Mouse (Mus musculus) gastrocnemius, postnatal 14 days (tissue): ENCODE measurements around the gene Cox5a. TPM values are rescaled to one million over a fixed set of nuclear protein-coding genes. Genes with fewer than 3 reads are reported as not detected.

Experiments used
- DNase-seq: peaks from one replicate; pipeline ENCODE4 v3.0.0; 2021; ENCODE audit warnings: mixed read lengths
- intact Hi-C: fragments of 180-260 bp; cut with DNase I; formaldehyde crosslinking; loops from one replicate; pipeline ENCODE4 v1.15.1; 2025; ENCODE audit warnings: low total_unique reads
- total RNA-seq, 2 experiments: library from RNA; stranded (reverse); gene quantifications; 2 replicates each; pipeline ENCODE4 v1.2.3; 2021

Gene Cox5a
- total RNA-seq, 2 experiments from 2014 or later, result 1,175 to 1,382 TPM

GRCm38 (mm10) chr9:57522861-57523246 lies 1.8 kb downstream of the Cox5a start:
- DNase-seq, result no peak
- intact Hi-C loops, result no loop called here

GRCm38 (mm10) chr9:57523754-57524153 lies 2.7 kb downstream of the Cox5a start:
- intact Hi-C loops, result no loop called here
- DNase-seq, result no peak

- intact Hi-C loops, result no loop called here
Measured at GRCm38 (mm10) chr9:57524439-57524838, 3.4 kb downstream of the Cox5a start.

GRCm38 (mm10) chr9:57525516-57525915 lies 4.4 kb downstream of the Cox5a start:
- intact Hi-C loops, result no loop called here
- no peak for DNase-seq

More at GRCm38 (mm10) chr9:57524439-57524838, 3.4 kb downstream of the Cox5a start:
- DNase-seq, result no peak

- no peak for DNase-seq
- intact Hi-C loops, result no loop called here
Measured at GRCm38 (mm10) chr9:57526435-57526834, 5.4 kb downstream of the Cox5a start.

GRCm38 (mm10) chr9:57531946-57532345 lies 10.9 kb downstream of the Cox5a start:
- DNase-seq, result no peak
- intact Hi-C loops, result no loop called here

- DNase-seq, result no peak
- intact Hi-C loops, result loop anchor here (5.0 kb wide), 1 partner anchor 116 kb away; the partner anchor contains the start of gene Csk
Measured at GRCm38 (mm10) chr9:57536362-57536761, 15.3 kb downstream of the Cox5a start.

- intact Hi-C loops, result loop anchor here (5.0 kb wide), 1 partner anchor 115 kb away; the partner anchor contains the start of gene Csk
- peak; percentile 92 for DNase-seq
Measured at GRCm38 (mm10) chr9:57537044-57537727, 16.1 kb downstream of the Cox5a start, which contains the start of gene Fam219b. Gene Fam219b, plus strand, starts transcription at chr9:57537528.

GRCm38 (mm10) chr9:57537728-57538181 lies 16.7 kb downstream of the Cox5a start:
- intact Hi-C loops, result loop anchor here (5.0 kb wide), 1 partner anchor 115 kb away; the partner anchor contains the start of gene Csk
- DNase-seq, result no peak

- no peak for DNase-seq
- intact Hi-C loops, result loop anchor here (5.0 kb wide), 1 partner anchor 113 kb away; the partner anchor contains the start of gene Csk
Measured at GRCm38 (mm10) chr9:57539550-57539949, 18.5 kb downstream of the Cox5a start.

GRCm38 (mm10) chr9:57541312-57541711 lies 20.2 kb downstream of the Cox5a start:
- intact Hi-C loops, result loop anchor here (5.0 to 10.0 kb wide), 2 partner anchors 46 to 213 kb away; partner anchors contain the start of gene Ulk3
- DNase-seq, result no peak

- intact Hi-C loops, result loop anchor here (5.0 to 10.0 kb wide), 2 partner anchors 43 to 211 kb away; partner anchors contain the start of gene Ulk3
- DNase-seq, result no peak
Measured at GRCm38 (mm10) chr9:57543951-57544350, 22.9 kb downstream of the Cox5a start.

GRCm38 (mm10) chr9:57547287-57547686 lies 26.2 kb downstream of the Cox5a start:
- intact Hi-C loops, result loop anchor here (10.0 kb wide), 1 partner anchor 208 kb away; no protein-coding TSS in a partner anchor
- DNase-seq, result peak; percentile 62

GRCm38 (mm10) chr9:57547869-57548268 lies 26.8 kb downstream of the Cox5a start:
- intact Hi-C loops, result loop anchor here (10.0 kb wide), 1 partner anchor 207 kb away; no protein-coding TSS in a partner anchor
- DNase-seq, result no peak

GRCm38 (mm10) chr9:57549186-57549585 lies 28.1 kb downstream of the Cox5a start:
- DNase-seq, result no peak
- intact Hi-C loops, result loop anchor here (10.0 kb wide), 1 partner anchor 206 kb away; no protein-coding TSS in a partner anchor

GRCm38 (mm10) chr9:57550126-57550862 lies 29.2 kb downstream of the Cox5a start:
- DNase-seq, result no peak
- intact Hi-C loops, result no loop called here

GRCm38 (mm10) chr9:57552139-57552887 lies 31.2 kb downstream of the Cox5a start, which contains the start of gene Mpi:
Gene Mpi, minus strand, starts transcription at chr9:57552763.
- intact Hi-C loops, result no loop called here
- DNase-seq, result peak; percentile 68

- intact Hi-C loops, result no loop called here
- no peak for DNase-seq
Measured at GRCm38 (mm10) chr9:57553119-57553518, 32.0 kb downstream of the Cox5a start.

GRCm38 (mm10) chr9:57554753-57555152 lies 33.7 kb downstream of the Cox5a start:
- no peak for DNase-seq
- intact Hi-C loops, result no loop called here
